18 mouse cellular contexts compared by ENCODE assay signal in the genomic region with DNA sequence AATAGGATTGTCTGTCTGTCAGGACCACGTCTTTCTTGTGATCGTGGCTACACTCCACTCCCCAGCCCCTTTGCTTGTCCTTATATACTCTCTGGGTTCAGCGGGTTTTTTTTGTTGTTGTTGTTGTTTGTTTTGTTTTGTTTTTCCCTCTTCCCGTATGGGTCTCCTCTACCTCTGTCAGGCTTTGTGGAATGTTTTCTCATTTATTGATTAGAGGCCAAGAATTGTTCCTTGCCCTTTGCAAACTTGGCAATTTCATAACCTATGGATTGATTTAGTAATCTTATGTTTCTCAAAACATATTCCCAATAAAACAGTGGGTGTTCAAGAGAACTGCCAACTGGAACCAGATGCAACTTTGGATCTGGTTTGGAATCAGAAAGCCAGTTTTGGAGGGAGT. TPM values are rescaled to one million over a fixed set of nuclear protein-coding genes. Genes with fewer than 3 reads are reported as not detected.
DNase-seq lines count a peak whose midpoint lies in the region; TF ChIP-seq lines count a peak whose summit lies in the region.
"Not testable (repeated sequence)": the region's sequence is repeated elsewhere in the genome, so short reads cannot be mapped to it uniquely, and the experiment has no call there.
"Had no signal": no experiment of that assay in that cellular context is flagged by ENCODE, and none has a peak within 500 bp of the region (broad histone marks: within the 10 kb centered on the region; RNA-seq: fewer than 3 reads in every experiment).

A gene (minus strand): TSS at position 101 of the 400 bp plus-strand sequence.

- DNase-seq in liver, adult 2 months (ENCODE audit: extremely low read depth, low read depth, low spot score): not testable (repeated sequence)

- TF ChIP-seq CTCF in bone marrow, adult 2 months (IDR thresholded peaks at IDR 0.05; ENCODE audit: control insufficient read depth, insufficient read depth, low read length); liver, adult 2 months (IDR thresholded peaks at IDR 0.05; ENCODE audit: low read depth, low read length): not testable (repeated sequence)

- H3K79me2 ChIP-seq in liver, adult 2 months (ENCODE audit: control insufficient read depth, insufficient read depth, low read length): not testable (repeated sequence)

- not testable (repeated sequence) for H3K9ac ChIP-seq in liver, adult 2 months (ENCODE audit: low read depth, low read length)

- 83% methylated on average over 3 of the region's 4 CpGs for WGBS in bone marrow, adult 2 months
- WGBS in liver, adult 2 months: 36% methylated on average over 3 of the region's 4 CpGs

- not testable (repeated sequence) for H3K27me3 ChIP-seq in liver, adult 2 months (ENCODE audit: control insufficient read depth, insufficient read depth, low read length)

- H3K27ac ChIP-seq in bone marrow, adult 2 months (ENCODE audit: control insufficient read depth, insufficient read depth, low read depth, low read length, poor library complexity): not testable (repeated sequence)
- peak within 1 kb of the TSS; percentile 29; the same call in 1 of the 2 replicates for H3K27ac ChIP-seq in liver, adult 2 months (replicated peaks; ENCODE audit: insufficient read depth, low read depth, low read length)

- TF ChIP-seq POLR2A in bone marrow, adult 2 months (IDR thresholded peaks at IDR 0.05; ENCODE audit: borderline replicate concordance, control insufficient read depth, low read depth, low read length); liver, adult 2 months (IDR thresholded peaks at IDR 0.05; ENCODE audit: extremely low read depth, insufficient read depth, low read length): not testable (repeated sequence)

- H3K4me1 ChIP-seq in bone marrow, adult 2 months (ENCODE audit: control insufficient read depth, insufficient read depth, low read length); liver, adult 2 months (ENCODE audit: control insufficient read depth, insufficient read depth, low read length): not testable (repeated sequence)

- H3K36me3 ChIP-seq in liver, adult 2 months (ENCODE audit: control insufficient read depth, insufficient read depth, low read length): not testable (repeated sequence)

- H3K4me3 ChIP-seq in bone marrow, adult 2 months (replicated peaks; ENCODE audit: control insufficient read depth, low read depth, low read length): not testable (repeated sequence)
- peak within 1 kb of the TSS; percentile 20; the same call in 1 of the 2 replicates for H3K4me3 ChIP-seq in liver, adult 2 months (ENCODE audit: insufficient read depth, low read depth, low read length)

RNA-seq across cellular contexts. Expression of the gene that starts here (rescaled TPM):
- 7.1 and 46.6 TPM in 2 replicates for polyA plus RNA-seq in bone marrow, adult 2 months (2011; ENCODE audit: insufficient read depth, insufficient read length, low replicate concordance, missing spikeins)
- 1.0 and 75.7 TPM in 2 replicates for total RNA-seq in liver, adult 2 months (2014; rRNA removed)
- 23.9 and 42.9 TPM in 2 replicates for polyA plus RNA-seq in liver, adult 2 months (2012; rRNA removed)
- total RNA-seq: adrenal gland, postnatal 10 days; adrenal gland, postnatal 14 days; adrenal gland, postnatal 25 days; adrenal gland, postnatal 36 days; adrenal gland, postnatal 4 days; CH12.LX; ES-E14; G1E; MEL had no signal
- polyA plus RNA-seq: activated CD4-positive, CD25-positive, alpha-beta regulatory T cell, adult 4 months; adrenal gland, adult 2 months; brain, embryonic 14.5 days; C2C12; CD4-positive, CD25-positive, alpha-beta regulatory T cell, adult 4 months; cerebellum, adult 2 months; G1E; Patski had no signal
